Mouse (Mus musculus) adrenal gland, postnatal 10 days (tissue): ENCODE measurements at regions not wholly inside any gene's neighbourhood (a gene's known extent, or its start where the extent isn't known, plus 50 kb on each side); places are given as distances from the start of the nearest gene placed in this dataset.

Experiments used
- DNase-seq: peaks from one replicate; pipeline ENCODE4 v3.0.0; 2021; ENCODE audit warnings: mixed read lengths

DNA sequence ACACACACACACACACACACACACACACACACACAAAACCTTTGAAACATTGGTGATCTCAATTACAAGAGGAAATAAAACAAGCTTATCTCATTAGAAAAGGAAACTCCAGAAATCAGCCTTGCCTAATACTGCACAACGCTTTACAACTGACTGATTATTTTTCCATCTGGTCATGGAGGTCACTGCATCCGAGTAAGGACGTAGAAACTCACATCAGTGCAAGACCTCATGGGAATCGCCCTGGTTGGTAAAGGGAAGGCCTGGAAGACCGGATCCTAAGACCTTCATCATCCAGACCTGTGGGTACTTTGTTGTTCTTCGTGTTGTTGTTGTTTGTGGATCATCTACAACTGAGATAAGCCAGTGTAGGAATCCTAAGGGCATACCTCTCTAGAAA lies 77.8 kb upstream of the Sestd1 start:
- DNase-seq, result no peak

DNA sequence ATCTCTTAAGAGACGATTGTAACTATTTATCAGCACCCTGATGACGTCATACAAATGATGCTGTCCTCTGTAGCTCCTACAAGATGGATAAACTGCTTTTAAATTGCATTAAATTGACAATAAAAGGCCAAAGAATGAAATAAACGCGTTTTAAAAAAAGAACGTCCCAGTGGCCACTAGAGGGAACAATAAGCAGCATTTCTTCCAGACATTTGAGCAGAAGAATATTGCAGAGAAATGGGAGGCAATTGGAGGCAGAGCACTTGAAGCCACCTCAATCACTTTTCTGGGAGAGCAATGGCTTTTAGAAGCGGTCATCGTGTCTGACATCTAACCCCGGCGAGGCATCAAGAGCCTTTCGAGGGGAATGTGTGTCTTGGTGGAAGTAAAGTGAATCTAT lies 76.4 kb upstream of the Sestd1 start:
- no peak for DNase-seq

DNA sequence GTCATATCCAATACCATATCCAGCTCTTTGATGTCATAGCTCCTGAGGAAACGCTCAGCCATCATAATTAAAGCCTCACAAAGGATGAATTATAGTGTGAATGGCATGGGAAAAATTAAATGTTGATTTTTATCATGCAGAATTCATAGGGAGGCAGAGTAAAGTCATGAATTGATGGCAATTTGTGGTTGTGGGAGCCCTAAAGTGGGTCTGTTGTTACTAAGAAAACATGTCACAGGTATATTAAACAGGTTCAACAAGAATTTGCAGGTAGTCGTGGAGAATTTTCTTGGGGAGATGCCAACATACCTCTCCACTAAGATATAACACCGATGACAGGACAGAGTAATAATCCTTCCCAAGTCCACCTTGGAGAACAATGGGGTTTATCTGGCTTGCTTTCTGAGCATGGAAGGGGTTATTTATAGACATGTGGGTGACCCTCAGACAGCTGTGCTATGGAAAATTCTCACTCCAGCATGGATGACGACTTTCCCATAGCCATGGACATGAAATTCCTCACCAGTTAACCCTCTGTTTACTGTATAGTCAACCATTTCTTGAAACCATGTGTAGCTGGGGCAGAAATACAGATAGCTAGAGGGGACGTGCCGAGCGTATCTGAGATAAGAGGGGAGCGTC lies 71.7 kb upstream of the Sestd1 start:
- no peak for DNase-seq

DNA sequence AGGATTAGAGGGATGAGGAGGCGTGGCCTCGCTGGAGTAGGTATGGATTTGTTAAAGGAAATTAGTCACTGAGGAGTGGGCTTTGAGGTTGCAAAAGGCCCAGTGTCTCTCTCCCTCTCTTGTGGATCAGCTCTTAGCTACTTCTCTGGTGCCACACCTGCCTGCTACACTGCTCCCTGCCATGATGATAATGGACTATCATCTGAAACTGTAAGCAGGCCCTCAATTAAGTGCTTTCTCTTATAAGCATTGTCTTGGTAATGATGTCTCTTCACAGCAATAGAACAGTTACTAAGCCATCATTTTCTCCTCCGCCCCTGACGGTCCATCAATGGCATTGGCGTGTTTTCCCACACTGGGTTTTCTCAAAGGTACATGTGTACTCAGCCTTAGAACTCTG lies 66.6 kb upstream of the Sestd1 start:
- no peak for DNase-seq

DNA sequence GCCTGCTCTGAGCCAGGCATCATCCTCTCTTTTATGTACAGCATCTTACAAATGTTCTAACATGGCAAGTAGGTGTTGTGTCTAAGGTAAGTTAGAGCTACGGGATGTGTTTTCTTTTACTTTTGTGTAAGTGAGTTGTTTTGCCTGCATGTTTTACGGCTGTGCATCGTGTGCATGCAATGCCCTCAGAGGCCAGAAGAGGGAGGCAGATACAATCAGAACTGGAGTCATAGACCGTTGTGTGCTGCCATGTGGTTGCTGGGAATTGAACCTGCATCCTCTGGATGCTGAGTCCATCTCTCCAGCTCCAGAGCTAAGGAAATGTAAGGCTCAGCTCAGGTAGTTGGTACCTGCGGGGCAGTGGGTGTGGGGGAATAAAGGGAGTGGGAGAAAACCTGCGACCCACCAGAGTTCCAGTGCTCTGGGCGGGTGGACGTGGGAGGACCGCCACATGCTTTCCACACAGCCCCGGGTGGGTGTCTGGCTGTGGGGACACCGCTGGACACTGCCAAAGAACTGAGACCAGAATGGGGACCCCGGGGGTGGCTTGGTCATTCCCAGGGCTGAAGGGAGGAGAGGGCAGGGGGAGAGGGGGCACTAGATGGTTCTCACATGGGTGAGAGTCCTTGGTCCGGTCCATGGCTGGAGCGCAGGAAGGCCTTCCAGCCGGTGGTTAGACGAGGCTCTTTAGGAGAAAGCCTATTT lies 63.5 kb upstream of the Sestd1 start:
- peak; percentile 8 for DNase-seq

DNA sequence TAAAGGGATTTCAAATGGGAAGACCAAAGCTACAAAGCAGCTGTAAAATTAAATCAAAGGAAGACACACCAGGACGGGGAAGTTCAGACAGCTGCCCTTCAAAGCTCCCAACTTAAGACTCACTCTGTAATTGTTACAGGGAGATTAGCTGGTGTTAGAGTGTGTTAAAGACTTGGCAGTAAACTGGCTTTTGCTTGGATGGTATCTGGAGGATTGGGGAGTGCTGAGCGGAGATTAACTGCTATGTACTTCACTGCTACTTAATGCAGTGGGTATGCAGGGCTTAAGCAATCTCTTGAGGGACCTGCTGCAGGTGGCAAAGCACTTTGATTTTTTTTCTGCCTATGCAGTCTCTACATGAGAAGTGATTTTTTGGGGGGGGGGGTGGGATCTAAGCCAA lies 62.0 kb upstream of the Sestd1 start:
- DNase-seq, result no peak

DNA sequence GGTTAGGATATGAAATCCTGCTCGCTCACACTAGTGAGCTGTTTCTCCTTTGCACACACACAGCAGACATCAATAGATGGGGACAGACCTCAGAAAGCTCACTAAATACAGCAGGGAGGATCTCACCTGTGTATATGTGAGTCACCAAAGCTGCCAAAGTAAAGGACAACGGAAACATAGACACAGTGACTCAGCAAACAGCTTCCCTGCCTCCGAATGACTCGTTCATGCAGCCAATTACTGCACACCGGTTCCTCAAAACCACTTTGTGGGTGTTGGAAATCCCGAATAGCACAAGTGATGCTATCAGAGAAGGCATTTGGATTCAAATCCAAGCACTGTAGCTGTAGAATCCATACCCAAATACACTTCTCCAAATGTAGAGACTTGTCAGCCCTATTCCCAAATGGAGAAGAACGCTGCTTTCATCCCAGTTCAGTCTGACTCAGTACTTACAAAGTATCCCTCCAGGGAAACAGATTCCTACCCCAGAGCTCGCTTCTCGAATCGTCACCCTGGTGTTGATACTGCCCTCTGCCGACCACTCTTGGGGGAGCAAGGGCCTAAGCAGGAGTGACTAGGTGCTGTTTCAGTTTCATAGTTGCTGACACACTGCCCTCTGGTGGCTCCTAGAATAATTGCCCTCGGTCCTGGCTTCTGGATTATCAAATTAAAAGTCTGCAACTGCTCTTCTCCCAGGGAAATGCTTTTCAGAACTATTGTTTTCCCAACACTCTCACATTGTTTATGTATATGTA lies 61.4 kb upstream of the Sestd1 start:
- DNase-seq, result peak; percentile 96

DNA sequence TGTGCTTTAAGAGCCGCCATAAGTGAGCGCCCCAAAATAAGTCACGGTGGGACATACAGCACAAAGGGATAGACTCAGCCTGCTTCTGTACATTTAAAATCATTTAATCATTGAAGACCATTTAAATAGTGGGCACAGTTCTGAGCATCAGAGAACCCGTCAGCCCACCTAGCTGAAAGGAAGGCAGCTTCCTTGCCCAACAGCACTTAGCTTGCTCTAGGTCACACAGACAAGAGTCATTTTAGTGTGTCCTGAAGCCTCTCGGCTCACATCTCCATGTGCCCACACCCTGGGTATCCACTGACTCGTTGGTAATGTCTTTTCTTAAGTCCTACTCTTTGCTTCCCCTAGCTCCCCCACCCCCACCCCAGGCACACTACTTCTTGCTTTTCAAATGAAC lies 59.7 kb upstream of the Sestd1 start:
- DNase-seq, result no peak

DNA sequence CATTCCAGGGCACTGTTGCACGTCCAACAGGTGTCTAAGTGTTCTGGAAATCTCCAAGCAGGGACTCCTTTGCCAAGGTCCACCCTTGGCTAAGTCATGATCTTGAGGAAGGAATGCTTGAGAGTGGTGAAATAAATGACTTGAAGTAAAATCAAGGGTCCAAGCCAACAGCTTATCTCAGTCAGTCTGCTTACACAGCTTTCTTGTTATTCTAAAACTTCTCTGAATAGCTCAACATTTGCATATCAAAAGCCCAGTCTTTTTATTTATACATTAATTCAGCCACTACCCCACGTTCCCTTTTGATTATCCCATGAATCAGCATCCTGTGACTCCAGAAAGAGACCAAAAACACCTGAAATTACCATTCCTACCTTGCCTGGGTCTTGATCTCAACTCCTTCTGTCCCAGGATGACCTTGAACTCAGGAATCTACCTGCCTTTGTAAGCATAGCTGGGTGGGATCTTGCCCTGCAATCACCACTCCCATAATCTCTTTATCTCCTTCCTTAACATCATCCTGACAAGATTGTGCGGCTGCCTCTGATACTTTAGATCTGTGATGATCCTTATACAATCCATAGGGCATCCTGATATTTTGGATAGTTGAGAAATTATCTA lies 57.5 kb upstream of the Sestd1 start:
- DNase-seq, result no peak

DNA sequence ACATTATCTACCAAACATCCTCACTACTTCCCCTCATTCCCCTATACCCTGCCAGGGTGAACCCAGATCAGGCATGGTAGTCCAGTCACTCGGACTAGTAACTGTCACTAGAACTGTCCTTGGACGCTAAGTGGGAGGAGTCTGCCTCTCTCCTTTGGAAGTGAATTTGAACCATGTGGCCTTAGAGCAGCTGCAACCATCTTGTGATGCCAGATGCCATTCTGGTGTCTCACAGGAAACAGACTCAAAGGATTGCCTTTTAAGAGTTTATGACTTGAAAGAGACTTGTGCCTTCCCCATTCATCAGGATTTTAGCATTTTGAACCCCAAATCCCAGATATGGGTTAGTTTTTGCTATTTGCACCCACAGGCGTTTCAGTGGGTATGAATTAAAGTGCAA lies 56.9 kb upstream of the Sestd1 start:
- no peak for DNase-seq

DNA sequence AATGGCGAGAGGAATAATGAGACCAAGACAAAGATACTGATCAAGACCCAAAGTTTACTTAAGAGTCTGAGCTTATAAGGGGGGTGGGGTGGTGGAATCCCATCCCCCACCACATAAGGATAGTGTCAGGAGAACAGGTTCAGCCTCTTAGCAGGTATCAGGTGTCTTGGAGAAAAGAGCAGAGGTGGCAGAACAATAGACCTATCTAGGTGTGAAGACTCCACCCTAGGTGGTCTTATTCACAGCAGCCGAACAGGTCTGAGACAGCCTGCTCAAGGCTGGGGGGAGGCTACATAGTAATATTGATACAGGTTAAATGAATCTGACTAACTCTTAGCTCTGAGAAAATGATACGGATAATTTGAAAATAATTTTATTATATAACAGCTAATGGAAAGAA lies 56.4 kb upstream of the Sestd1 start:
- no peak for DNase-seq

DNA sequence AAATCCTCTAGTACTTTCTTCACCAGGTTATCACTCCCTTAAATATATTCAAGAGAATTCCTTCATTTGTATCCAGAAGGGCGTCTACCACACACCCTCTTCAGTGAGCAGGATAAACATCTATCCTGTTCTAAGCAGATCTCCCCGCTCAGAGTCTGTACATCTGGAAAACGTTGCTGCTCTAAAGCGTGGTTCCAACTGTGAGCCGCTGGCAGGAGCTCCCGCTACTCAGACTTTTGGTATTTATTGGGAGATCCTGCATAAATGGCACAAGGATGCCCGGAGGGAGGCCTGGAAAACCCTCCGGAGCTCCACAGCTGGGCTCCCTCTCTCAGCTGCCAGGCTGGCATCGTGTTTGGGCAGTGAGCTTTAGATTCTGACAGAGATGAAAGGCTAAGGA lies 54.3 kb upstream of the Sestd1 start:
- DNase-seq, result no peak

DNA sequence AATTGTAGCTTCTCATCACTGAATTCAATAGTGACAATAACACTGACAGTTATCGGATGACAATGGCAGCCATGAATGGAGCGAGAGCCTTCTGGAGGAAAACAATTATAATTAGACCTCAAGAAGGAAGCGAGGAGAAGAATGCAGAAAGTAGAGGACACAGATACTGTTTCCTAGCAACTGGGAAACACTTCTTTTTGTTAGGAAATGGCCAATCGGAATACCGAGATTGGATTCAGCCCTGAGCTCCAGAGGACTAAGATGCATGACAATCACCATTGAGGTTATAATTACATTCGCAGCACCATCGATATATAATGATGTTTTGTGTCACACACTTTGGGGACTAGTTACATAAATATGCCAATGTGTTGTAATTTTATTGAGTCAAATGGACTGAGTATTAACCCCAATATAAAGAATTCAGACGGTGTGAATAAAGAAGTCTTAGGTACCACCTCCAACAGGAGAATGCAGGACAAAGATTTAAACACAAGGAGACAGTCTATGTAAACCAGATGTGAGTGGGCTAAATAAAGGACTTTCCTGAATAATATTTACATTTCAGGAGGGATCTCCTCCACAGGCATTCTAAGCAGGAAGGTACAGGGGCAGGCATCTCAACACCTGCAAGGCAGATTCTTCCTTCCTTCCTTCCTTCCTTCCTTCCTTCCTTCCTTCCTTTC lies 53.1 kb upstream of the Sestd1 start:
- no peak for DNase-seq
